14 mouse cellular contexts compared by ENCODE assay signal in the genomic region with DNA sequence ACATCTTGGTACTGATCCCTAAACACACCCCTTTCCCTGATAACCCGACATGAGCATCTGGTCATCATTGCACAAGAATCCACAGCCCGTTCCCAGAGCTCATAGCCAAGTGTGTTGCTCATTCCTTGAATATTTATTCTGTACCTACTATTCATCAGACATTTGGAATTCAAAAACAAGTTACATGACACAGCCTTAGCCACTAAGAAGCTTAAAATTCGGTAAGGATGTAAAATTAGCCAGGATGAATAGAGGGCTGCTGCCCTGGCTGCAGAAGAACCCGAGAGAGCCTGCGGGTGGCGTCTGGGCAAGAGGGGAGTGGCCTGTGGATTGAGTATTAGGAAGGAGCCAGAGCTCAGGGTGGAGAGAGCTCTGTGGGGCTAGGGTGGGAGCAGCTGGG. TPM values are rescaled to one million over a fixed set of nuclear protein-coding genes. Genes with fewer than 3 reads are reported as not detected.
DNase-seq lines count a peak whose midpoint lies in the region; ATAC-seq and TF ChIP-seq lines count a peak whose summit lies in the region.
"Had no signal": no experiment of that assay in that cellular context is flagged by ENCODE, and none has a peak within 500 bp of the region (broad histone marks: within the 10 kb centered on the region; RNA-seq: fewer than 3 reads in every experiment).

No protein-coding gene starts in this region.

- peak; percentile 60 for ATAC-seq in kidney, postnatal 0 days (replicated peaks; ENCODE audit: low FRiP score, low read depth)
- ATAC-seq: forebrain, embryonic 14.5 days had no signal

- peak; percentile 17 for DNase-seq in gastrocnemius, postnatal 25 days
- DNase-seq in gastrocnemius, postnatal 10 days: no peak
- no peak for DNase-seq in kidney, postnatal 0 days (ENCODE audit: low spot score)
- no peak for DNase-seq in kidney, postnatal 36 days
- DNase-seq in cerebellum, postnatal 14 days: no peak

- H3K27me3 ChIP-seq in kidney, postnatal 0 days (ENCODE audit: insufficient read depth, low read length): no peaks in the 10 kb centered on the region
- H3K27me3 ChIP-seq in C2C12 (ENCODE audit: control insufficient read depth, insufficient read depth, insufficient read length): no peaks in the 10 kb centered on the region
- H3K27me3 ChIP-seq: CH12.LX; intestine, embryonic 15.5 days; lung, embryonic 15.5 days; midbrain, embryonic 13.5 days; neural tube, embryonic 13.5 days had no signal

- H3K4me3 ChIP-seq in kidney, postnatal 0 days (replicated peaks; ENCODE audit: low read depth, low read length): no peak overlapping the region
- H3K4me3 ChIP-seq in C2C12 (ENCODE audit: insufficient read depth, poor library complexity, severe bottlenecking): no peak overlapping the region
- H3K4me3 ChIP-seq in brown adipose tissue, adult 24 weeks (ENCODE audit: insufficient read depth, low read depth, low read length): peak overlapping the region; percentile 31; the same call in 1 of the 2 replicates
- H3K4me3 ChIP-seq: intestine, embryonic 15.5 days; lung, embryonic 15.5 days; midbrain, embryonic 13.5 days; neural tube, embryonic 13.5 days had no signal

- H3ac ChIP-seq in C2C12 (ENCODE audit: control insufficient read depth, insufficient read length, low read depth): no peak overlapping the region

- H3K9ac ChIP-seq in kidney, postnatal 0 days (ENCODE audit: low read depth, low read length): no peak overlapping the region
- H3K9ac ChIP-seq: intestine, embryonic 15.5 days; lung, embryonic 15.5 days; midbrain, embryonic 13.5 days; neural tube, embryonic 13.5 days had no signal

- no peaks in the 10 kb centered on the region for H3K4me1 ChIP-seq in kidney, postnatal 0 days (replicated peaks; ENCODE audit: insufficient read depth, low read length)
- no peaks in the 10 kb centered on the region for H3K4me1 ChIP-seq in brown adipose tissue, adult 24 weeks (ENCODE audit: control insufficient read depth, insufficient read depth, insufficient read length, low read length)
- H3K4me1 ChIP-seq: intestine, embryonic 15.5 days; neural tube, embryonic 13.5 days had no signal

- H3K79me3 ChIP-seq in C2C12 (ENCODE audit: low read depth): no peaks in the 10 kb centered on the region

- no peak for TF ChIP-seq CTCF in kidney, postnatal 0 days (IDR thresholded peaks at IDR 0.05; ENCODE audit: low read depth)
- no peak for TF ChIP-seq CTCF in C2C12 (IDR thresholded peaks at IDR 0.05; ENCODE audit: control insufficient read depth, insufficient read depth, insufficient read length)

- 40% methylated on average over 6 of the region's 6 CpGs for WGBS in kidney, postnatal 0 days

- no peaks in the 10 kb centered on the region for H3K79me2 ChIP-seq in C2C12 (ENCODE audit: control insufficient read depth, insufficient read depth)

- no peaks in the 10 kb centered on the region for H3K9me3 ChIP-seq in kidney, postnatal 0 days (replicated peaks; ENCODE audit: low read length)
- H3K9me3 ChIP-seq: intestine, embryonic 15.5 days; lung, embryonic 15.5 days; midbrain, embryonic 13.5 days; neural tube, embryonic 13.5 days had no signal

- no peak overlapping the region for H3K27ac ChIP-seq in kidney, postnatal 0 days
- no peak overlapping the region for H3K27ac ChIP-seq in brown adipose tissue, adult 24 weeks (replicated peaks; ENCODE audit: low read depth, low read length)
- H3K27ac ChIP-seq: intestine, embryonic 15.5 days; lung, embryonic 15.5 days; midbrain, embryonic 13.5 days; neural tube, embryonic 13.5 days had no signal

- H3K36me3 ChIP-seq in kidney, postnatal 0 days (ENCODE audit: insufficient read depth, low read length): no peaks in the 10 kb centered on the region
- H3K36me3 ChIP-seq in C2C12 (ENCODE audit: control insufficient read depth, insufficient read depth): peaks cover 45% of the 10 kb centered on the region
- H3K36me3 ChIP-seq: intestine, embryonic 15.5 days had no signal

- no peak overlapping the region for H3K4me2 ChIP-seq in kidney, postnatal 0 days (ENCODE audit: low read length)
- H3K4me2 ChIP-seq: intestine, embryonic 15.5 days; midbrain, embryonic 13.5 days; neural tube, embryonic 13.5 days had no signal

TF ChIP-seq in C2C12, 6 proteins besides CTCF, POLR2A, EP300 and RAD21:
- no peak for TF ChIP-seq MYOG (IDR thresholded peaks at IDR 0.05; ENCODE audit: control insufficient read depth, extremely low read depth, insufficient read length)
- TF ChIP-seq MAX (IDR thresholded peaks at IDR 0.05): no peak
- TF ChIP-seq FOSL1 (IDR thresholded peaks at IDR 0.05; ENCODE audit: insufficient read depth, low read length, poor library complexity, severe bottlenecking): no peak
- peak; percentile 16 for TF ChIP-seq MYOD1 (IDR thresholded peaks at IDR 0.05; ENCODE audit: control insufficient read depth, insufficient read length, low read depth)
- TF ChIP-seq CEBPB (IDR thresholded peaks at IDR 0.05; ENCODE audit: low read depth): peak; percentile 95

RNA-seq across cellular contexts. Expression of gene Tmem121b, which starts 10.9 kb away (rescaled TPM):
- total RNA-seq in gastrocnemius, postnatal 25 days (2021): not detected
- total RNA-seq in gastrocnemius, postnatal 10 days (2021): under 1 TPM; 0.16 to 0.20 TPM
- polyA plus RNA-seq in kidney, postnatal 0 days (2015; fragmentation: Nextera tagmentation; extraction: Ambion mirVana): 0.12 and 0.13 TPM in 2 replicates
- polyA plus RNA-seq in C2C12 (2012; fragmentation: generic; extraction: Trizol): 0.02 TPM
- not detected in 2 replicates for polyA plus RNA-seq in brown adipose tissue, adult 24 weeks (2012; ENCODE audit: insufficient read depth, insufficient read length, missing spikeins)
- total RNA-seq: CH12.LX; granulocyte monocyte progenitor cell, adult 5-6 weeks had no signal

RNA-seq across cellular contexts. Expression of gene Il17ra, which starts 19.7 kb away (rescaled TPM):
- 1 to 10 TPM; 1.2 to 1.4 TPM for total RNA-seq in gastrocnemius, postnatal 25 days (2021)
- 1 to 10 TPM; 3.3 to 4.9 TPM for total RNA-seq in gastrocnemius, postnatal 10 days (2021)
- polyA plus RNA-seq in kidney, postnatal 0 days (2015; fragmentation: Nextera tagmentation; extraction: Ambion mirVana): 3.8 and 5.2 TPM in 2 replicates
- 10.8 TPM for polyA plus RNA-seq in C2C12 (2012; fragmentation: generic; extraction: Trizol)
- 2.0 and 2.2 TPM in 2 replicates for polyA plus RNA-seq in brown adipose tissue, adult 24 weeks (2012; ENCODE audit: insufficient read depth, insufficient read length, missing spikeins)

RNA-seq across cellular contexts. Expression of gene Hdhd5, which starts 48.4 kb away (rescaled TPM):
- total RNA-seq in gastrocnemius, postnatal 25 days (2021): 10 to 100 TPM; 24.7 to 27.2 TPM
- 10 to 100 TPM; 16.8 to 18.4 TPM for total RNA-seq in gastrocnemius, postnatal 10 days (2021)
- polyA plus RNA-seq in kidney, postnatal 0 days (2015; fragmentation: Nextera tagmentation; extraction: Ambion mirVana): 15.9 and 17.9 TPM in 2 replicates
- 10.2 TPM for polyA plus RNA-seq in C2C12 (2012; fragmentation: generic; extraction: Trizol)
- polyA plus RNA-seq in brown adipose tissue, adult 24 weeks (2012; ENCODE audit: insufficient read depth, insufficient read length, missing spikeins): 10.5 and 11.9 TPM in 2 replicates
